16 mouse cellular contexts compared by ENCODE assay signal in the genomic region with DNA sequence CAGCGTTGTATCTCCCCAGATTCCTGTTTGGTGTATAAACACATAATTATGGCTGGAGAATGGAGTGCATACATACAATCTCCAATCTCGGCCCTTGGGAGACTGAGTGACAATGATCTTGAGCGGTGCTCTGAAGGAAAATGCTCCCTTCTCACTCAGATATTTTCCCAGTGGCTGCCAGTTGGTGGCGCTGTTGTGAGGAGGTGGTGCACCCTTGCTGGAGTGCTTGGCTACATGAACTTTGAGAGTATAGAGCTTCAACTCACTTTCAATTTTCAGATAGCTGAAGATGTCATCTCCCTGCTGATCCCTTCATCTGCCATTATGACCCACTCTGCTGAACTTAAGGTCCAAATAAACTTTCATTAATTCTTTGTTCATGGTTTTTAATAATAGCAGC.
DNase-seq lines count a peak whose midpoint lies in the region; ATAC-seq and TF ChIP-seq lines count a peak whose summit lies in the region.
"Had no signal": no experiment of that assay in that cellular context is flagged by ENCODE, and none has a peak within 500 bp of the region (broad histone marks: within the 10 kb centered on the region; RNA-seq: fewer than 3 reads in every experiment).

No protein-coding gene starts in this region.

- TF ChIP-seq POLR2A in lung, adult 2 months (IDR thresholded peaks at IDR 0.05; ENCODE audit: borderline replicate concordance, extremely low read depth, low read depth, low read length) = no peak
- no peak for TF ChIP-seq POLR2A in MEL (IDR thresholded peaks at IDR 0.05; ENCODE audit: control insufficient read depth in 1 of 2, insufficient read depth in 1 of 2, low read depth in 1 of 2, low read length in 2 of 2, poor library complexity in 1 of 2)

- WGBS in forebrain, postnatal 0 days = 62% methylated on average over 4 of the region's 4 CpGs
- 63% methylated on average over 4 of the region's 4 CpGs for WGBS in forebrain, embryonic 14.5 days
- 44% methylated on average over 4 of the region's 4 CpGs for WGBS in lung, embryonic 14.5 days
- 56% methylated on average over 4 of the region's 4 CpGs for WGBS in lung, adult 2 months
- 55% methylated on average over 4 of the region's 4 CpGs for WGBS in stomach, postnatal 0 days

- H3K9me3 ChIP-seq in forebrain, postnatal 0 days (ENCODE audit: low read length) = no peaks in the 10 kb centered on the region
- no peaks in the 10 kb centered on the region for H3K9me3 ChIP-seq in forebrain, embryonic 14.5 days (replicated peaks; ENCODE audit: control insufficient read depth, low read length)
- H3K9me3 ChIP-seq in lung, embryonic 14.5 days (ENCODE audit: low read depth, low read length) = no peaks in the 10 kb centered on the region
- H3K9me3 ChIP-seq in MEL (replicated peaks; ENCODE audit: insufficient read depth, low read length) = no peaks in the 10 kb centered on the region
- H3K9me3 ChIP-seq in stomach, postnatal 0 days (ENCODE audit: control insufficient read depth, low read length) = no peaks in the 10 kb centered on the region
- H3K9me3 ChIP-seq: embryonic facial prominence, embryonic 12.5 days; forebrain, embryonic 13.5 days; liver, embryonic 15.5 days; midbrain, embryonic 13.5 days had no signal

- TF ChIP-seq RAD21 in MEL (IDR thresholded peaks at IDR 0.05; ENCODE audit: low read depth, low read length) = no peak; the same call in 1 of the 2 replicates

- no peak for ATAC-seq in forebrain, postnatal 0 days
- ATAC-seq in forebrain, embryonic 14.5 days = no peak
- ATAC-seq in lung, embryonic 14.5 days (ENCODE audit: insufficient read depth) = no peak
- ATAC-seq in stomach, postnatal 0 days (ENCODE audit: low FRiP score, low TSS enrichment) = no peak
- ATAC-seq: forebrain, embryonic 13.5 days; midbrain, embryonic 13.5 days had no signal

- no peaks in the 10 kb centered on the region for H3K27me3 ChIP-seq in forebrain, postnatal 0 days (ENCODE audit: insufficient read depth, low read length)
- no peaks in the 10 kb centered on the region for H3K27me3 ChIP-seq in forebrain, embryonic 14.5 days (replicated peaks; ENCODE audit: control insufficient read depth, insufficient read depth, low read length)
- H3K27me3 ChIP-seq in lung, embryonic 14.5 days (ENCODE audit: insufficient read depth, low read length) = no peaks in the 10 kb centered on the region
- no peaks in the 10 kb centered on the region for H3K27me3 ChIP-seq in MEL (ENCODE audit: control insufficient read depth in 1 of 2, insufficient read depth in 2 of 2, low read length in 2 of 2)
- no peaks in the 10 kb centered on the region for H3K27me3 ChIP-seq in stomach, postnatal 0 days (ENCODE audit: control insufficient read depth, insufficient read depth, low read length)
- H3K27me3 ChIP-seq: CH12.LX; embryonic facial prominence, embryonic 12.5 days; forebrain, embryonic 13.5 days; liver, embryonic 15.5 days; midbrain, embryonic 13.5 days had no signal

- H3K27ac ChIP-seq in forebrain, postnatal 0 days (ENCODE audit: low read depth, low read length) = no peak overlapping the region
- no peak overlapping the region for H3K27ac ChIP-seq in forebrain, embryonic 14.5 days (ENCODE audit: low read depth, low read length)
- H3K27ac ChIP-seq in lung, embryonic 14.5 days (ENCODE audit: low read depth) = no peak overlapping the region
- no peak overlapping the region for H3K27ac ChIP-seq in MEL (ENCODE audit: control insufficient read depth, low read depth, low read length)
- no peak overlapping the region for H3K27ac ChIP-seq in stomach, postnatal 0 days (replicated peaks)
- H3K27ac ChIP-seq: embryonic facial prominence, embryonic 12.5 days; forebrain, embryonic 13.5 days; liver, embryonic 15.5 days; midbrain, embryonic 13.5 days had no signal

- no peak overlapping the region for H3K9ac ChIP-seq in forebrain, postnatal 0 days
- H3K9ac ChIP-seq in forebrain, embryonic 14.5 days (ENCODE audit: low read length) = no peak overlapping the region
- H3K9ac ChIP-seq in lung, embryonic 14.5 days = no peak overlapping the region
- H3K9ac ChIP-seq in MEL (ENCODE audit: control insufficient read depth, low read depth, low read length, poor library complexity, severe bottlenecking) = no peak overlapping the region
- no peak overlapping the region for H3K9ac ChIP-seq in stomach, postnatal 0 days (ENCODE audit: low read length)
- H3K9ac ChIP-seq: embryonic facial prominence, embryonic 12.5 days; forebrain, embryonic 13.5 days; liver, embryonic 15.5 days; midbrain, embryonic 13.5 days had no signal

- no peak overlapping the region for H3K4me3 ChIP-seq in forebrain, postnatal 0 days (ENCODE audit: low read depth, low read length)
- H3K4me3 ChIP-seq in forebrain, embryonic 14.5 days (ENCODE audit: low read depth, low read length) = no peak overlapping the region
- H3K4me3 ChIP-seq in lung, embryonic 14.5 days (ENCODE audit: low read depth, low read length) = no peak overlapping the region
- no peak overlapping the region for H3K4me3 ChIP-seq in lung, adult 2 months (replicated peaks; ENCODE audit: extremely low read depth, low read depth, low read length)
- H3K4me3 ChIP-seq in MEL (ENCODE audit: control insufficient read depth in 1 of 2, insufficient read depth in 1 of 2, low read depth in 2 of 2, low read length in 2 of 2) = no peak overlapping the region
- no peak overlapping the region for H3K4me3 ChIP-seq in stomach, postnatal 0 days (ENCODE audit: low read depth, low read length)
- H3K4me3 ChIP-seq: embryonic facial prominence, embryonic 12.5 days; forebrain, embryonic 13.5 days; liver, embryonic 15.5 days; midbrain, embryonic 13.5 days had no signal

- TF ChIP-seq CTCF in forebrain, postnatal 0 days (IDR thresholded peaks at IDR 0.05; ENCODE audit: low read depth) = peak; percentile 22; the same call in 1 of the 2 replicates
- TF ChIP-seq CTCF in lung, embryonic 14.5 days (IDR thresholded peaks at IDR 0.05; ENCODE audit: low read depth) = peak; percentile 29; the same call in 1 of the 2 replicates
- no peak for TF ChIP-seq CTCF in lung, adult 2 months (IDR thresholded peaks at IDR 0.05; ENCODE audit: insufficient read depth, low read length)
- TF ChIP-seq CTCF in MEL (IDR thresholded peaks at IDR 0.05 in 2 of 3, conservative IDR thresholded peaks at IDR 0.05 in 1 of 3; ENCODE audit: control insufficient read depth in 1 of 3, insufficient read depth in 1 of 3, low read depth in 2 of 3, low read length in 3 of 3, poor library complexity in 1 of 3, severe bottlenecking in 1 of 3) = peak; percentile 27 to 58 (median 38); a peak in 5 of 6 replicates
- TF ChIP-seq CTCF in stomach, postnatal 0 days (IDR thresholded peaks at IDR 0.05; ENCODE audit: low read depth) = peak; percentile 46

- no peaks in the 10 kb centered on the region; the same call in 1 of the 2 replicates for H3K4me1 ChIP-seq in forebrain, postnatal 0 days (ENCODE audit: insufficient read depth)
- no peaks in the 10 kb centered on the region for H3K4me1 ChIP-seq in forebrain, embryonic 14.5 days (ENCODE audit: control insufficient read depth, insufficient read depth, low read length)
- no peaks in the 10 kb centered on the region for H3K4me1 ChIP-seq in lung, embryonic 14.5 days (ENCODE audit: insufficient read depth)
- H3K4me1 ChIP-seq in lung, adult 2 months (ENCODE audit: control insufficient read depth, insufficient read depth, low read length) = no peaks in the 10 kb centered on the region
- H3K4me1 ChIP-seq in MEL (ENCODE audit: control insufficient read depth in 1 of 2, insufficient read depth in 2 of 2, low read length in 2 of 2) = no peaks in the 10 kb centered on the region
- no peaks in the 10 kb centered on the region for H3K4me1 ChIP-seq in stomach, postnatal 0 days (replicated peaks; ENCODE audit: control insufficient read depth, insufficient read depth)
- H3K4me1 ChIP-seq: embryonic facial prominence, embryonic 12.5 days; forebrain, embryonic 13.5 days; liver, embryonic 15.5 days; midbrain, embryonic 13.5 days had no signal

- no peak for TF ChIP-seq EP300 in MEL (IDR thresholded peaks at IDR 0.05; ENCODE audit: low read depth in 1 of 2, low read length in 2 of 2)
- TF ChIP-seq EP300 in stomach, postnatal 0 days (optimal IDR thresholded peaks at IDR 0.05) = no peak

- no peak overlapping the region for H3K4me2 ChIP-seq in forebrain, postnatal 0 days (ENCODE audit: low read depth)
- no peak overlapping the region for H3K4me2 ChIP-seq in forebrain, embryonic 14.5 days (ENCODE audit: low read length)
- no peak overlapping the region for H3K4me2 ChIP-seq in lung, embryonic 14.5 days
- no peak overlapping the region for H3K4me2 ChIP-seq in stomach, postnatal 0 days (replicated peaks; ENCODE audit: low read depth)
- H3K4me2 ChIP-seq: embryonic facial prominence, embryonic 12.5 days; forebrain, embryonic 13.5 days; heart, embryonic 11.5 days; liver, embryonic 15.5 days; midbrain, embryonic 13.5 days had no signal

- no peak for DNase-seq in forebrain, postnatal 0 days
- DNase-seq in forebrain, embryonic 14.5 days (ENCODE audit: low spot score) = no peak
- no peak for DNase-seq in lung, embryonic 14.5 days
- DNase-seq in lung, adult 2 months = no peak
- peak; percentile 11 for DNase-seq in MEL (ENCODE audit: low read depth, low spot score)
- DNase-seq in stomach, postnatal 0 days (ENCODE audit: low spot score) = no peak
- no peak for DNase-seq in left cerebral cortex, adult 9 months (ENCODE audit: low spot score in 2 of 2)
- no peak for DNase-seq in gastrocnemius, postnatal 10 days
- DNase-seq: spleen, adult 18-20 months; thymus, postnatal 36 days had no signal

- no peaks in the 10 kb centered on the region for H3K36me3 ChIP-seq in forebrain, postnatal 0 days (ENCODE audit: insufficient read depth)
- H3K36me3 ChIP-seq in forebrain, embryonic 14.5 days (ENCODE audit: control insufficient read depth, insufficient read depth, low read length) = no peaks in the 10 kb centered on the region
- no peaks in the 10 kb centered on the region for H3K36me3 ChIP-seq in lung, embryonic 14.5 days (ENCODE audit: insufficient read depth)
- no peaks in the 10 kb centered on the region for H3K36me3 ChIP-seq in MEL (ENCODE audit: control insufficient read depth in 1 of 2, insufficient read depth in 2 of 2, low read length in 2 of 2)
- no peaks in the 10 kb centered on the region for H3K36me3 ChIP-seq in stomach, postnatal 0 days (ENCODE audit: control insufficient read depth, insufficient read depth, low read length)
- H3K36me3 ChIP-seq: embryonic facial prominence, embryonic 12.5 days; liver, embryonic 15.5 days; midbrain, embryonic 13.5 days had no signal

- no peaks in the 10 kb centered on the region for H3K79me2 ChIP-seq in MEL (ENCODE audit: control insufficient read depth, insufficient read depth, low read length, poor library complexity)

TF ChIP-seq in MEL, 35 proteins besides CTCF, POLR2A, EP300 and RAD21 (continues in another document):
- TF ChIP-seq CHD1 (IDR thresholded peaks at IDR 0.05; ENCODE audit: low read depth, low read length) (no peak), USF2 (IDR thresholded peaks at IDR 0.05; ENCODE audit: borderline replicate concordance in 1 of 2, insufficient read depth in 1 of 2, low read depth in 1 of 2, low read length in 2 of 2) (no peak), POLR2AphosphoS5 (IDR thresholded peaks at IDR 0.05; ENCODE audit: borderline replicate concordance, low read depth, low read length) (no peak), TCF12 (IDR thresholded peaks at IDR 0.05; ENCODE audit: low read depth, low read length) (no peak), UBTF (IDR thresholded peaks at IDR 0.05; ENCODE audit: borderline replicate concordance, insufficient read depth, low read depth, low read length) (no peak), ZKSCAN1 (IDR thresholded peaks at IDR 0.05; ENCODE audit: low read depth, low read length) (no peak)
